Mouse (Mus musculus): ENCODE data around the gene Six3. TPM values are rescaled to one million over a fixed set of nuclear protein-coding genes. Genes with fewer than 3 reads are reported as not detected.

Six3 gene
- polyA plus RNA-seq, 1 experiment from 2014 or later: not detected

GRCm38 (mm10) chr17:85631106-85631505 lies 17.7 kb downstream of the Six3 start:
- no peak overlapping the region for H3K4me2 ChIP-seq (ENCODE audit: low read depth, low read length)
- peaks cover 69% of the 10 kb centered on the region for H3K27me3 ChIP-seq (ENCODE audit: control insufficient read depth, insufficient read depth, low read length)
- H3K9me3 ChIP-seq (replicated peaks; ENCODE audit: control insufficient read depth, low read length): no peaks in the 10 kb centered on the region
- H3K4me1 ChIP-seq (ENCODE audit: control insufficient read depth, insufficient read depth, low read length): no peaks in the 10 kb centered on the region
- H3K36me3 ChIP-seq (ENCODE audit: control insufficient read depth, insufficient read depth, low read length): no peaks in the 10 kb centered on the region
- ATAC-seq (ENCODE audit: insufficient read depth, low FRiP score): no peak
- H3K9ac ChIP-seq (ENCODE audit: low read length): no peak overlapping the region
- no peak overlapping the region for H3K27ac ChIP-seq (ENCODE audit: low read length)
- no peak overlapping the region for H3K4me3 ChIP-seq (replicated peaks; ENCODE audit: low read length)
- 56% methylated on average over 5 of the region's 5 CpGs for WGBS

DNA sequence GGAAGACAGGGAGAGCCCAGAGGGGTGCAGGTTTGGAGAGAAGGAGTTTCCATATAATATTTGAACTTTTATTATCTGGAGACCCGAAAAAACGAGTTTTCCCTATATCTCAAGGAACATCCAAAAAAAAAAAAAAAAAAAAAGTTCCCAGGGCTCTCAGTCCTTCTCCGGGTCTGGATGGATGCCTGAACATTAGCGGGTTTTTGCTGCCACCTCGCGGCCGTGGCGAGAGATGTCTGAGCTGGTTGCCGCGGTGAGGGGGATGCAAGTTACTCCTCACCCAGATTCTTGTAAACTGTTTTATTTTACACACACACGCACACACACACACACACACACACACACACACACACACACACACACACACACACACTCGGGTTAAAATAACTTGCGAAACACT lies 20.2 kb downstream of the Six3 start:
- no peaks in the 10 kb centered on the region for H3K9me3 ChIP-seq (replicated peaks; ENCODE audit: control insufficient read depth, low read length)
- H3K27me3 ChIP-seq (ENCODE audit: control insufficient read depth, insufficient read depth, low read length): peaks cover 53% of the 10 kb centered on the region
- no peak for ATAC-seq (ENCODE audit: insufficient read depth, low FRiP score)
- no peaks in the 10 kb centered on the region for H3K4me1 ChIP-seq (ENCODE audit: control insufficient read depth, insufficient read depth, low read length)
- WGBS: under 1% methylated on average over 13 of the region's 13 CpGs
- no peak overlapping the region for H3K9ac ChIP-seq (ENCODE audit: low read length)
- H3K4me3 ChIP-seq (replicated peaks; ENCODE audit: low read length): no peak overlapping the region
- no peak overlapping the region for H3K27ac ChIP-seq (ENCODE audit: low read length)
- no peaks in the 10 kb centered on the region for H3K36me3 ChIP-seq (ENCODE audit: control insufficient read depth, insufficient read depth, low read length)
- H3K4me2 ChIP-seq (ENCODE audit: low read depth, low read length): no peak overlapping the region

DNA sequence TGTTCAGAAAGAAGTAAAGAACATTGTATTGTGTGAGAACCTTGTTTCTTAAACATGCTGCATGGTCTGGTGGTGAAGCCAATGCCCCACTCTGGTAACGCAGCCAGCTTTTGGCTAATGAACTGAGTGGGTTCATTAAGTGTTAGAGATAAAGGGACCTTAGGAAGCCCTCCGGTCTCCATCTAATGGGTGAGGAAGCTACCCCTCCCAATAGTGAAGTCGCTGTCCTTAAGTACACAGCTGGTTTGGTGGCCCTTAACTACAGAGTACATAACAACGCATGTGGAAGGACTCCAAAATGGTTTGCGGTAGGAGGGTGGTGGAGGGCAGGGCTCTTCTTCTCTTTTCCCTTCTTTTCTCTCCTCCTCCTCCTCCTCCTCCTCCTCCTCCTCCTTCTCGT lies 24.5 kb downstream of the Six3 start:
- WGBS: 52% methylated on average over 6 of the region's 6 CpGs
- no peaks in the 10 kb centered on the region for H3K36me3 ChIP-seq (ENCODE audit: control insufficient read depth, insufficient read depth, low read length)

DNA sequence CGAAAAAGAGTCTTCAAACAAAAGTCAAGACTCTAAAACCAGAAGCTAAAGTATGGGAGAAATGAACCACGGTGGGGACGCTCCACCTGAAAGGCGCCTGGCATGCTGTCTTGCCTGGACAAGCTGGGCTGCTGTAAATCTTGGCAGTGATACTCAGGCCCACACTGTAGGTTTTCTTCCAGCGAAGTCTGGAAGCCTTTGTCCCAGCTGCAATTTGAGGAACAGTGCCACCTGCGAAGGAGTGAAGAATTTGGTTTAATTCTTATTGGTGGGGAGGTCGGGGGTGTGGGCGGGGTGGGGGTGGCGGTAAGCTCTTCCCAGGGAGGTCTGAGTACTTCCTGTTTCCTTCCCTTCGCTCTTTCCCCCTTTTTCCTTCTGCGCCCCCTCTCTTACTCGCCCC lies 31.9 kb downstream of the Six3 start:
- Histone ChIP-seq H3K27ac (ENCODE audit: low read length) (peak overlapping the region; percentile 30; the same call in 1 of the 2 replicates), H3K4me3 (replicated peaks; ENCODE audit: low read length) (peak overlapping the region; percentile 27), H3K4me1 (ENCODE audit: control insufficient read depth, insufficient read depth, low read length) (no peaks in the 10 kb centered on the region; the same call in 1 of the 2 replicates), H3K9ac (ENCODE audit: low read length) (peak overlapping the region; percentile 55; the same call in 1 of the 2 replicates), H3K36me3 (ENCODE audit: control insufficient read depth, insufficient read depth, low read length) (no peaks in the 10 kb centered on the region), H3K9me3 (replicated peaks; ENCODE audit: control insufficient read depth, low read length) (no peaks in the 10 kb centered on the region), H3K27me3 (ENCODE audit: control insufficient read depth, insufficient read depth, low read length) (peaks cover 15% of the 10 kb centered on the region), H3K4me2 (ENCODE audit: low read depth, low read length) (peak overlapping the region; percentile 60)
- ATAC-seq (ENCODE audit: insufficient read depth, low FRiP score): peak; percentile 37
- WGBS: 10% methylated on average over 10 of the region's 12 CpGs

More for the DNA sequence above, 24.5 kb downstream of the Six3 start:
- Histone ChIP-seq H3K4me3 (replicated peaks; ENCODE audit: low read length) (no peak overlapping the region), H3K4me1 (ENCODE audit: control insufficient read depth, insufficient read depth, low read length) (no peaks in the 10 kb centered on the region), H3K9me3 (replicated peaks; ENCODE audit: control insufficient read depth, low read length) (no peaks in the 10 kb centered on the region), H3K27me3 (ENCODE audit: control insufficient read depth, insufficient read depth, low read length) (peaks cover 32% of the 10 kb centered on the region), H3K4me2 (ENCODE audit: low read depth, low read length) (no peak overlapping the region), H3K9ac (ENCODE audit: low read length) (no peak overlapping the region), H3K27ac (ENCODE audit: low read length) (no peak overlapping the region)
- ATAC-seq (ENCODE audit: insufficient read depth, low FRiP score): no peak

GRCm38 (mm10) chr17:85645718-85646665 lies 32.6 kb downstream of the Six3 start:
- H3K27ac ChIP-seq (ENCODE audit: low read length): no peak overlapping the region
- no peaks in the 10 kb centered on the region for H3K9me3 ChIP-seq (replicated peaks; ENCODE audit: control insufficient read depth, low read length)
- H3K27me3 ChIP-seq (ENCODE audit: control insufficient read depth, insufficient read depth, low read length): peaks cover 15% of the 10 kb centered on the region
- WGBS: 5% methylated on average over 36 of the region's 36 CpGs
- H3K4me2 ChIP-seq (ENCODE audit: low read depth, low read length): peak overlapping the region; percentile 60
- ATAC-seq (ENCODE audit: insufficient read depth, low FRiP score): peak; percentile 46; the same call in 1 of the 2 replicates
- H3K36me3 ChIP-seq (ENCODE audit: control insufficient read depth, insufficient read depth, low read length): no peaks in the 10 kb centered on the region
- H3K9ac ChIP-seq (ENCODE audit: low read length): peak overlapping the region; percentile 55
- H3K4me3 ChIP-seq (replicated peaks; ENCODE audit: low read length): peak overlapping the region; percentile 27
- H3K4me1 ChIP-seq (ENCODE audit: control insufficient read depth, insufficient read depth, low read length): no peaks in the 10 kb centered on the region; the same call in 1 of the 2 replicates

DNA sequence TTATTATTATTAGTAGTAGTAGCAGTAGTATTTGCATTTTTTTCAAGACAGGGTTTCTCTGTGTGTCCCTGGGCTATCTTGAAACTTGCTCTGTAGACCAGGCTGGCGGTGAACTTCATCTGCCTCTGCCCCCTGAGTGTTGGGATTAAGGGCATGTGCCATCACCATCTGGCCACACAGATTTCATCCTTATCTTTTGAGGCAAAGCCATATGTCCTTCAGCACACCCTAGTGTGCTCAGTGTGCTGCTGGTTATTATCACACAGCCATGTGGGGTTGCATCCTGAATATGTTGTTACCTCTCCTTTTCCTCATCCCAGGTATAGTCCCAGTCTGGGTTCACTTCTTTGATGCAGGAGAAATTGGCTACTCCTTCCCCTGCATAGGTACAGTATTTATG lies 46.6 kb downstream of the Six3 start:
- no peaks in the 10 kb centered on the region for H3K4me1 ChIP-seq (ENCODE audit: control insufficient read depth, insufficient read depth, low read length)
- H3K4me3 ChIP-seq (replicated peaks; ENCODE audit: low read length): no peak overlapping the region
- H3K27ac ChIP-seq (ENCODE audit: low read length): no peak overlapping the region
- H3K27me3 ChIP-seq (ENCODE audit: control insufficient read depth, insufficient read depth, low read length): peaks cover 4% of the 10 kb centered on the region; the same call in 1 of the 2 replicates
- H3K36me3 ChIP-seq (ENCODE audit: control insufficient read depth, insufficient read depth, low read length): no peaks in the 10 kb centered on the region
- no peaks in the 10 kb centered on the region for H3K9me3 ChIP-seq (replicated peaks; ENCODE audit: control insufficient read depth, low read length)
- H3K4me2 ChIP-seq (ENCODE audit: low read depth, low read length): no peak overlapping the region
- no peak overlapping the region for H3K9ac ChIP-seq (ENCODE audit: low read length)
- no peak for ATAC-seq (ENCODE audit: insufficient read depth, low FRiP score)
- 97% methylated on average over 1 of the region's 1 CpGs for WGBS

DNA sequence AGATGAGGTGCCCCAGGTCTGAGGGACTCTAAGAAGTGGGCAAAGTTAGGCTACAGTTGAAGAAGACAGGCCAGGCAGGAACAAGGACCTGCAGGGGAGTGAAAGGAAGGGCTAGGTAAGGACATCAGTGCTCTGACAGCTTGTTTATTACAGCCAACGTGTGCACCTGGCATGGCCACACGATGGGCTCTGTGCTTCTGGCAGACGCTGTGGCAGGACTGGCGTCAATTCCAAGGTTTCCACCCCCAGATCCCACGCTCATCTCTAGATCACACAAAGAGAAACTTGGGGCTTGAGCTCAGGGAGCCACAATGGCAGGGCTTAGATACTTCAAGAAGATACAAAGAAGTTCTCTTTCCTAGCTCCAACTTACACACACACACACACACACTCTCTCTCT lies 48.1 kb downstream of the Six3 start:
- Histone ChIP-seq H3K9me3 (replicated peaks; ENCODE audit: control insufficient read depth, low read length) (no peaks in the 10 kb centered on the region), H3K36me3 (ENCODE audit: control insufficient read depth, insufficient read depth, low read length) (no peaks in the 10 kb centered on the region), H3K4me1 (ENCODE audit: control insufficient read depth, insufficient read depth, low read length) (no peaks in the 10 kb centered on the region), H3K4me2 (ENCODE audit: low read depth, low read length) (no peak overlapping the region), H3K4me3 (replicated peaks; ENCODE audit: low read length) (no peak overlapping the region), H3K27ac (ENCODE audit: low read length) (peak overlapping the region; percentile 62), H3K9ac (ENCODE audit: low read length) (no peak overlapping the region), H3K27me3 (ENCODE audit: control insufficient read depth, insufficient read depth, low read length) (peaks cover 4% of the 10 kb centered on the region; the same call in 1 of the 2 replicates)
- ATAC-seq (ENCODE audit: insufficient read depth, low FRiP score): no peak
- WGBS: 45% methylated on average over 5 of the region's 5 CpGs

- Histone ChIP-seq H3K4me3 (replicated peaks; ENCODE audit: low read length) (no peak overlapping the region), H3K4me1 (ENCODE audit: control insufficient read depth, insufficient read depth, low read length) (no peaks in the 10 kb centered on the region), H3K4me2 (ENCODE audit: low read depth, low read length) (peak overlapping the region; percentile 49; the same call in 1 of the 2 replicates), H3K9me3 (replicated peaks; ENCODE audit: control insufficient read depth, low read length) (no peaks in the 10 kb centered on the region), H3K27me3 (ENCODE audit: control insufficient read depth, insufficient read depth, low read length) (peaks cover 8% of the 10 kb centered on the region; the same call in 1 of the 2 replicates), H3K27ac (ENCODE audit: low read length) (no peak overlapping the region), H3K9ac (ENCODE audit: low read length) (no peak overlapping the region; the same call in 1 of the 2 replicates), H3K36me3 (ENCODE audit: control insufficient read depth, insufficient read depth, low read length) (no peaks in the 10 kb centered on the region)
- WGBS: 43% methylated on average over 2 of the region's 2 CpGs
- ATAC-seq (ENCODE audit: insufficient read depth, low FRiP score): no peak
Measured at GRCm38 (mm10) chr17:85664202-85664601, 50.8 kb downstream of the Six3 start.

Measured in stomach, embryonic 16.5 days (tissue).